Mouse (Mus musculus) kidney, postnatal 0 days (tissue): Measurements from ENCODE around the gene Tbc1d21. TPM values are rescaled to one million over a fixed set of nuclear protein-coding genes. Genes with fewer than 3 reads are reported as not detected.

Experiments used
- ATAC-seq: fragments of 200-750 bp; cut with Nextera tagmentation; replicated peaks from 2 replicates; pipeline ENCODE4 v1.8.0; 2017; ENCODE audit warnings: low read depth, moderate number of reproducible peaks, moderate TSS enrichment, moderate library complexity; ENCODE audit not compliant: low FRiP score
- DNase-seq: peaks from one replicate; pipeline ENCODE4 v3.0.0-alpha.2; 2016; ENCODE audit warnings: low spot score
- H3K27ac ChIP-seq: fragments of 300-500 bp; sonication (generic); 2 replicates; pipeline ENCODE4 v1.5.1; 2014; ENCODE audit warnings: mild to moderate bottlenecking
- H3K27me3 ChIP-seq: fragments of 300-500 bp; sonication (generic); 2 replicates; pipeline ENCODE4 v1.6.1; 2014; ENCODE audit warnings: low read length, mixed read lengths; ENCODE audit not compliant: insufficient read depth
- H3K36me3 ChIP-seq: fragments of 300-500 bp; sonication (generic); 2 replicates; pipeline ENCODE4 v1.6.1; 2014; ENCODE audit warnings: low read length, mixed read lengths; ENCODE audit not compliant: insufficient read depth
- H3K4me1 ChIP-seq: fragments of 300-500 bp; sonication (generic); replicated peaks from 2 replicates; pipeline ENCODE4 v1.6.1; 2014; ENCODE audit warnings: antibody characterized with exemption, low read length, mixed read lengths; ENCODE audit not compliant: insufficient read depth
- H3K4me2 ChIP-seq: fragments of 300-500 bp; sonication (generic); 2 replicates; pipeline ENCODE4 v1.6.1; 2014; ENCODE audit warnings: mild to moderate bottlenecking, low read length, moderate library complexity, mixed read lengths
- H3K4me3 ChIP-seq: fragments of 300-500 bp; sonication (generic); replicated peaks from 2 replicates; pipeline ENCODE4 v1.5.1; 2014; ENCODE audit warnings: low read depth, low read length
- H3K9ac ChIP-seq: fragments of 300-500 bp; sonication (generic); 2 replicates; pipeline ENCODE4 v1.6.1; 2014; ENCODE audit warnings: low read depth, low read length
- H3K9me3 ChIP-seq: fragments of 300-500 bp; sonication (generic); replicated peaks from 2 replicates; pipeline ENCODE4 v1.6.1; 2016; ENCODE audit warnings: low read length, inconsistent platforms, mixed read lengths
- CTCF ChIP-seq: IDR thresholded peaks from 2 replicates; pipeline ENCODE4 v1.5.1; 2016; ENCODE audit warnings: antibody characterized with exemption, low read depth, mild to moderate bottlenecking, moderate library complexity
- WGBS: fragments of 180-500 bp; shearing (Covaris S2); extraction: QIAGEN DNeasy Blood & Tissue Kit; methylation state at CpG from one replicate; pipeline ENCODE4 v1.1.7; 2014; 5-methylcytosine and 5-hydroxymethylcytosine counted together
- polyA plus RNA-seq: library from polyadenylated mRNA; unstranded; fragments of >200 nt; fragmentation: Nextera tagmentation; extraction: Ambion mirVana; gene quantifications from 2 replicates; pipeline ENCODE4 v1.2.1, GENCODE M21; 2015

Gene Tbc1d21
- polyA plus RNA-seq, 1 experiment from 2014 or later = not detected

- DNase-seq = peak; percentile 12
- TF ChIP-seq CTCF = no peak
- H3K9me3 ChIP-seq = no peaks in the 10 kb centered on the region
- 18% methylated on average over 5 of the region's 5 CpGs for WGBS
- H3K27ac ChIP-seq = no peak overlapping the region
- H3K9ac ChIP-seq = no peak overlapping the region
- H3K27me3 ChIP-seq = peaks cover 4% of the 10 kb centered on the region; the same call in 1 of the 2 replicates
- no peak overlapping the region for H3K4me2 ChIP-seq
- no peak for ATAC-seq
- H3K4me1 ChIP-seq = no peaks in the 10 kb centered on the region
- H3K36me3 ChIP-seq = no peaks in the 10 kb centered on the region
- H3K4me3 ChIP-seq = no peak overlapping the region
Observed at GRCm38 (mm10) chr9:58399609-58400008, 29.4 kb upstream of the Tbc1d21 start.

GRCm38 (mm10) chr9:58394605-58395004 is 24.4 kb upstream of the Tbc1d21 start:
- Histone ChIP-seq H3K4me2 (no peak overlapping the region), H3K27ac (no peak overlapping the region), H3K27me3 (peaks cover 4% of the 10 kb centered on the region; the same call in 1 of the 2 replicates), H3K4me1 (no peaks in the 10 kb centered on the region), H3K36me3 (no peaks in the 10 kb centered on the region), H3K9ac (no peak overlapping the region), H3K4me3 (no peak overlapping the region), H3K9me3 (no peaks in the 10 kb centered on the region)
- ATAC-seq (no peak), DNase-seq (no peak)
- 90% methylated on average over 8 of the region's 8 CpGs for WGBS
- no peak for TF ChIP-seq CTCF

GRCm38 (mm10) chr9:58393875-58394274 is 23.6 kb upstream of the Tbc1d21 start:
- no peak overlapping the region for H3K9ac ChIP-seq
- TF ChIP-seq CTCF = no peak
- no peaks in the 10 kb centered on the region for H3K9me3 ChIP-seq
- H3K27me3 ChIP-seq = peaks cover 2% of the 10 kb centered on the region; the same call in 1 of the 2 replicates
- no peak overlapping the region for H3K4me3 ChIP-seq
- H3K27ac ChIP-seq = no peak overlapping the region
- DNase-seq = no peak
- H3K4me2 ChIP-seq = no peak overlapping the region
- no peaks in the 10 kb centered on the region for H3K36me3 ChIP-seq
- H3K4me1 ChIP-seq = no peaks in the 10 kb centered on the region
- 54% methylated on average over 1 of the region's 1 CpGs for WGBS
- no peak for ATAC-seq

GRCm38 (mm10) chr9:58388381-58388780 is 18.1 kb upstream of the Tbc1d21 start:
- Histone ChIP-seq H3K27ac (no peak overlapping the region), H3K4me3 (no peak overlapping the region), H3K9me3 (no peaks in the 10 kb centered on the region), H3K36me3 (no peaks in the 10 kb centered on the region), H3K4me2 (no peak overlapping the region), H3K4me1 (no peaks in the 10 kb centered on the region), H3K9ac (no peak overlapping the region), H3K27me3 (no peaks in the 10 kb centered on the region)
- DNase-seq = no peak
- no peak for ATAC-seq
- WGBS = 64% methylated on average over 3 of the region's 3 CpGs
- no peak for TF ChIP-seq CTCF

GRCm38 (mm10) chr9:58378878-58379277 is 8.6 kb upstream of the Tbc1d21 start:
- no peak for TF ChIP-seq CTCF
- H3K4me3 ChIP-seq = no peak overlapping the region
- H3K4me1 ChIP-seq = no peaks in the 10 kb centered on the region
- H3K27ac ChIP-seq = no peak overlapping the region
- ATAC-seq = no peak
- no peak for DNase-seq
- WGBS = 49% methylated on average over 4 of the region's 4 CpGs
- no peaks in the 10 kb centered on the region for H3K9me3 ChIP-seq
- H3K4me2 ChIP-seq = no peak overlapping the region
- no peaks in the 10 kb centered on the region for H3K27me3 ChIP-seq
- no peaks in the 10 kb centered on the region for H3K36me3 ChIP-seq
- H3K9ac ChIP-seq = no peak overlapping the region

- Histone ChIP-seq H3K9ac (no peak overlapping the region), H3K27me3 (no peaks in the 10 kb centered on the region), H3K27ac (no peak overlapping the region), H3K9me3 (no peaks in the 10 kb centered on the region), H3K4me3 (no peak overlapping the region), H3K4me1 (no peaks in the 10 kb centered on the region), H3K4me2 (no peak overlapping the region), H3K36me3 (no peaks in the 10 kb centered on the region)
- TF ChIP-seq CTCF = no peak
- 67% methylated on average over 12 of the region's 12 CpGs for WGBS
- DNase-seq = no peak
- ATAC-seq = no peak
Observed at GRCm38 (mm10) chr9:58373912-58374431, 3.7 kb upstream of the Tbc1d21 start.

GRCm38 (mm10) chr9:58371914-58372313 is 1.7 kb upstream of the Tbc1d21 start:
- H3K4me3 ChIP-seq = no peak overlapping the region
- no peaks in the 10 kb centered on the region for H3K27me3 ChIP-seq
- H3K36me3 ChIP-seq = no peaks in the 10 kb centered on the region
- WGBS = 28% methylated on average over 8 of the region's 8 CpGs
- no peaks in the 10 kb centered on the region for H3K4me1 ChIP-seq
- H3K9ac ChIP-seq = no peak overlapping the region
- ATAC-seq (no peak), DNase-seq (peak; percentile 18)
- H3K27ac ChIP-seq = no peak overlapping the region
- no peaks in the 10 kb centered on the region for H3K9me3 ChIP-seq
- TF ChIP-seq CTCF = no peak
- H3K4me2 ChIP-seq = no peak overlapping the region
